Mouse (Mus musculus): ENCODE results near the gene Clk1. TPM values are rescaled to one million over a fixed set of nuclear protein-coding genes. Genes with fewer than 3 reads are reported as not detected.
A peak's percentile ranks its signal among the peaks of the same experiment; 100 is the strongest.

Clk1 gene
- polyA plus RNA-seq (2015; fragmentation: Nextera tagmentation; extraction: Ambion mirVana): 190 and 204 TPM in 2 replicates

DNA sequence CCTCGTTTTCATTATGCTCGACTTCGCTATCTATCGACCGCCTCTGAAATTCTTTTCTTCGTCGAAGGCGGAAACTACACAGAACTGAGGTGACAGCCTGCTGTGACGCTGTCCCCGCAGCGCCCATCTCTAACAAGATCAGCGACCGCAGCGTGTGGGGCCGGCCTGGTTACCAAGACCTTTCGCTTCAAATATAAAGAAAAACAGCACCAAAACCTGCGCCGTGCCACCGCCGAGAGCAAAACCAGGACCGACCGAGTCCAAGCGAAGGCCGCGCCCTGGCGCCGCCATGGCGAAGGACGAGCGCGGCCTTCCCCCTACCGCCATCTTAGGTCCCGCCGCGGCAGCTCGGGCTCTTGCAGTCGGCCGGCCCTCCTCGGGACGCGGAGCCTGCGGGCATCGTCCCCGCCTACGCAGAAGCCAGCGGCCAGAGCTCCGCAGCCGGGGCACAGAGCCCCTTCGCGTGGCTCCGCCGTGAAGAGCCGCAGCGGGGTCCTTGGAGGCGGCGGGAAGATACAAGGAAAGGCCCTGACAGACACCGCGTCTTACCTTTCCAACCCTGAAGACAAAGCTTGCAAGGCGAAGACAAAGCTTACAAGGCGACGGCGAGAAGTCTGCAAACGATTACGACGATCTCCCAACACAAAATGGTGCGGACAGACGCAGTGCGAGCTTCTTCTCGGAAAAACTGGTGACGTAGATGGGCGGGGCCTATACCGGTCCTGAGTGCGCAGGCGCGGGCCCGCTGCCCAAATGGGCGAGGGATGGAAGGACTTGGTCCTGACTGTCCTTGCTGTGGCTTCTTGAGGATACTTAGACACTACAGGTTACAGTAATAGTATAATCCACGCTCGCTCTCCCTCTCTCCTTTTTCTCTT is at the start of gene Clk1:
TSS of gene Clk1 (minus strand) at position 696 of the 878 bp plus-strand sequence.
- Histone ChIP-seq H3K27me3 (ENCODE audit: control insufficient read depth, insufficient read depth, low read length) (no peaks in the 10 kb centered on the region), H3K9ac (ENCODE audit: low read length) (peak within 1 kb of the TSS; percentile 100), H3K36me3 (ENCODE audit: control insufficient read depth, insufficient read depth, low read length) (peaks cover 20% of the 10 kb centered on the region), H3K27ac (ENCODE audit: low read length) (peak within 1 kb of the TSS; percentile 99), H3K4me3 (replicated peaks; ENCODE audit: low read length) (peak within 1 kb of the TSS; percentile 98), H3K9me3 (replicated peaks; ENCODE audit: control insufficient read depth, low read length) (no peaks in the 10 kb centered on the region), H3K4me1 (ENCODE audit: control insufficient read depth, insufficient read depth, low read length) (peaks cover 16% of the 10 kb centered on the region), H3K4me2 (ENCODE audit: low read depth, low read length) (peak within 1 kb of the TSS; percentile 77)
- WGBS: under 1% methylated on average over 79 of the region's 79 CpGs
- ATAC-seq (ENCODE audit: insufficient read depth, low FRiP score): peak; percentile 98

DNA sequence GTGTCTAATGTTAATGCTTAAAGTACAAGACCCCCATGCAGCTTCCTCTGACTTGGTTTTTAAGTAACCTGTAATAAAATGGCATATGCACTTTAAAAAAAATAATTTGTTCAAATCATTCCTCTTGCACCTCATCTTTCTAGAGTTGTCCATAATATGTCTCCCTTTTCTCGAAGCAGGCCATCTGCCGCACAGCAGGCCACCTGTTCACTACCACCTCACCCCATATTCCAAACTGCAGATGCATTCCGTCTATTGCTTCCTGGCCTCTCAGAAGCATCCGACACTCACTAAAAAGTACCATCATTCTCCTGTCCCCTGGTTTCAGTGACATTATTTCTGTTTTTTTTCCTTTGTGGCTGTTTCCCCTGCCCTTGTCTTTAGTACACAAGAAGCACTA is 41.7 kb upstream of the Clk1 start:
- Histone ChIP-seq H3K36me3 (ENCODE audit: control insufficient read depth, insufficient read depth, low read length) (peaks cover 13% of the 10 kb centered on the region), H3K4me1 (ENCODE audit: control insufficient read depth, insufficient read depth, low read length) (no peaks in the 10 kb centered on the region), H3K9ac (ENCODE audit: low read length) (no peak overlapping the region), H3K9me3 (replicated peaks; ENCODE audit: control insufficient read depth, low read length) (no peaks in the 10 kb centered on the region), H3K27ac (ENCODE audit: low read length) (no peak overlapping the region), H3K4me3 (replicated peaks; ENCODE audit: low read length) (no peak overlapping the region), H3K27me3 (ENCODE audit: control insufficient read depth, insufficient read depth, low read length) (no peaks in the 10 kb centered on the region), H3K4me2 (ENCODE audit: low read depth, low read length) (no peak overlapping the region)
- ATAC-seq (ENCODE audit: insufficient read depth, low FRiP score): no peak
- 86% methylated on average over 4 of the region's 4 CpGs for WGBS

DNA sequence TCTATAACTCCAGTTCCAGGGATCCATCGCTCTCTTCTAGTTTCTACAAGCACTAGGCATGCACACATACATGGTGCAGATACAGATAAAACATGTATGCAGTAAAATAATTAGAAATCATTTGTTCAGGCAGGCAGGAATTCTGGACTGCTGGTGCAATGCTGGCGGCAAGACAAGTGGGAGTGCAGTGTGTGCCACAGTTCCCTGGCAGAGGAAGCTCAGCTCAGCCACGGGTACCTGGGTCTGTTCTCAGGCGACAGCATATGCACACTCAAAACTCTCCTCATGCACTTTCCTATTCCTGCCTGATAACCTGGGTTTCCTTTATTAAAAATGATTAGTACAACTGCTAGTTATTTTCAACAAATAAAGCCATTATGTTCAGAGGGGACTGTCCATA is 41.2 kb upstream of the Clk1 start:
- H3K4me3 ChIP-seq (replicated peaks; ENCODE audit: low read length): no peak overlapping the region
- H3K4me2 ChIP-seq (ENCODE audit: low read depth, low read length): no peak overlapping the region
- no peaks in the 10 kb centered on the region for H3K27me3 ChIP-seq (ENCODE audit: control insufficient read depth, insufficient read depth, low read length)
- no peaks in the 10 kb centered on the region for H3K9me3 ChIP-seq (replicated peaks; ENCODE audit: control insufficient read depth, low read length)
- no peak overlapping the region for H3K27ac ChIP-seq (ENCODE audit: low read length)
- WGBS: 86% methylated on average over 4 of the region's 4 CpGs
- H3K36me3 ChIP-seq (ENCODE audit: control insufficient read depth, insufficient read depth, low read length): peaks cover 14% of the 10 kb centered on the region
- ATAC-seq (ENCODE audit: insufficient read depth, low FRiP score): no peak
- no peaks in the 10 kb centered on the region for H3K4me1 ChIP-seq (ENCODE audit: control insufficient read depth, insufficient read depth, low read length)
- no peak overlapping the region for H3K9ac ChIP-seq (ENCODE audit: low read length)

DNA sequence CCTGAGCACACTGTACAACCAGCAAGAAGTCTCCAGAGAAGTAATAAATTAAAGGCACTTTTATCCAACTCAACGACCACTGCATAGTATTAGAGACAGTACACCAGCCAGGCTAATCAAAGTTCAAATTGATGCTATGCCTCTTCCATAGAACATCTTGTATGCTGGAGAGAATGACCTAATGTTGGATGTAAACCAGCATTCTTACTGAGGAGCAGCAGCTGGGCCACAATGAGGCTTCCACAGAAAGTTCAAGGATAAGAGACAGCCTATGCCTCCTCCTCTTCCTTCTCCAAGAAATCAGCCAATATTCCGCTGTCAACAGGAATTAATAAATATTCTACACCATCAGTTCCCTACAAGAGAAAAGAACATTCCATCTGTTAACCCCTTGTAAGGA is 40.1 kb upstream of the Clk1 start:
- Histone ChIP-seq H3K27ac (ENCODE audit: low read length) (no peak overlapping the region), H3K9me3 (replicated peaks; ENCODE audit: control insufficient read depth, low read length) (no peaks in the 10 kb centered on the region), H3K4me2 (ENCODE audit: low read depth, low read length) (no peak overlapping the region), H3K9ac (ENCODE audit: low read length) (no peak overlapping the region), H3K27me3 (ENCODE audit: control insufficient read depth, insufficient read depth, low read length) (no peaks in the 10 kb centered on the region), H3K36me3 (ENCODE audit: control insufficient read depth, insufficient read depth, low read length) (peaks cover 18% of the 10 kb centered on the region), H3K4me3 (replicated peaks; ENCODE audit: low read length) (no peak overlapping the region), H3K4me1 (ENCODE audit: control insufficient read depth, insufficient read depth, low read length) (no peaks in the 10 kb centered on the region)
- WGBS: 61% methylated on average over 2 of the region's 2 CpGs
- ATAC-seq (ENCODE audit: insufficient read depth, low FRiP score): peak; percentile 58; the same call in 1 of the 2 replicates

DNA sequence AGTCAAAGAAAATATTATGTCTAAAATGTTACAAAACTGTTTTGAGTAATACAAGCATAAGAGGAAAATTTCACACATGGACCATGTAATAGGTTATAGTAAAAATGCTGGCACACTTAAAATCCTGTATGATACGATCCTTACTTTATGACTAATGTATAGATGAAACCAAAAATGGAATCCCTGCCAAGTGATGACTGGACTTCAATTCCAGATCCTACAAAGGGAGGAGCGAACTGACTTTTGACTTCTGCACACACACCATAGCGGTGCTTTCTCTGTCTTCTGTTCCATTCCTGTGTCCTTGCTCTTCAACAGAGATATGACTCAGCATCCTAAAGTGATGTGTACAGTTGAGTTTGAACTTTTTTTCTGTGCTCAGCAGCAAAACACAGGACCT is 36.7 kb upstream of the Clk1 start:
- no peak overlapping the region for H3K4me3 ChIP-seq (replicated peaks; ENCODE audit: low read length)
- H3K36me3 ChIP-seq (ENCODE audit: control insufficient read depth, insufficient read depth, low read length): peaks cover 24% of the 10 kb centered on the region
- WGBS: 86% methylated on average over 3 of the region's 3 CpGs
- no peak overlapping the region for H3K4me2 ChIP-seq (ENCODE audit: low read depth, low read length)
- H3K4me1 ChIP-seq (ENCODE audit: control insufficient read depth, insufficient read depth, low read length): no peaks in the 10 kb centered on the region
- no peak for ATAC-seq (ENCODE audit: insufficient read depth, low FRiP score)
- H3K9me3 ChIP-seq (replicated peaks; ENCODE audit: control insufficient read depth, low read length): no peaks in the 10 kb centered on the region
- no peaks in the 10 kb centered on the region for H3K27me3 ChIP-seq (ENCODE audit: control insufficient read depth, insufficient read depth, low read length)
- H3K9ac ChIP-seq (ENCODE audit: low read length): no peak overlapping the region
- H3K27ac ChIP-seq (ENCODE audit: low read length): no peak overlapping the region

DNA sequence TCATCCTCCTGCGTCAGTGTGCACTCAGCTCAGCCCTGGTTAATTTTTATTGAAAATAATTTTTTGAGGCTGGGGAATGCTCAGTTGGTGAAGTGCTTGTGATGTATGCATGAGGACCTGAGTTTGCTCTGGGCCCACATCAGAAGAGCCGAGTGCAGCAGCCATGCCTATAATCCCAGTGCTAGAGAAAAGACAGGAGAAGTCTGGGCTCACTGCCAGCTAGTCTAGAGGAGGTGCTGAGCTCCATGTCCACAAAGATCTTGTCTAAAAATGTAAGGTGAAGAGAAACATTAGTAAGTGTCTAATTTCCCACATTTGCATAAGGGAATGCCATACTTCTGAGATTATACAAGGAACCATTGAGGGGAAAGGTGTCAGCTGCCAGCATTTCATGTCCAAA is 35.0 kb upstream of the Clk1 start:
- H3K9me3 ChIP-seq (replicated peaks; ENCODE audit: control insufficient read depth, low read length): no peaks in the 10 kb centered on the region
- H3K4me3 ChIP-seq (replicated peaks; ENCODE audit: low read length): no peak overlapping the region
- H3K27me3 ChIP-seq (ENCODE audit: control insufficient read depth, insufficient read depth, low read length): no peaks in the 10 kb centered on the region
- no peak overlapping the region for H3K4me2 ChIP-seq (ENCODE audit: low read depth, low read length)
- no peaks in the 10 kb centered on the region for H3K4me1 ChIP-seq (ENCODE audit: control insufficient read depth, insufficient read depth, low read length)
- peaks cover 31% of the 10 kb centered on the region; the same call in 1 of the 2 replicates for H3K36me3 ChIP-seq (ENCODE audit: control insufficient read depth, insufficient read depth, low read length)
- H3K27ac ChIP-seq (ENCODE audit: low read length): no peak overlapping the region
- no peak for ATAC-seq (ENCODE audit: insufficient read depth, low FRiP score)
- H3K9ac ChIP-seq (ENCODE audit: low read length): no peak overlapping the region
- WGBS: 56% methylated on average over 2 of the region's 2 CpGs

DNA sequence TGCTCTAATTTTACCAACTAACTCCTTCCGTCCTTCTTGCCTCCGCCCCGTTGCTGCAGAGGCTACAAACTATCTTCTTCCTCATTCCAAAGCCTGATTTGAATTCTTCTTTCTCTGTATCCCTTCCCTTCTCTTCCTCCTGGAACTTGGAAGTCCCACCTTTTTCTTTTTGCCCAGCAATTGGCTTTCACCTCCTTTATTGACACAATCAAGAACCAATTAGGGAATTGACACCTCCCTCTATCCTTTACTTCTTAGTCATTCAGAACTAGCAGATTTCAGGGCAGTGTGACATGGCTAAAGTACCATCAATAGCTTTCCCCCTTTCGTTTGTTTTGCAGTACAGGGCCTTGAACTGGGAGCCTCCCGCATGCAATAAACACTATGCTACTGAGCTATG is 34.3 kb upstream of the Clk1 start:
- no peak overlapping the region for H3K4me2 ChIP-seq (ENCODE audit: low read depth, low read length)
- H3K27me3 ChIP-seq (ENCODE audit: control insufficient read depth, insufficient read depth, low read length): no peaks in the 10 kb centered on the region
- ATAC-seq (ENCODE audit: insufficient read depth, low FRiP score): no peak
- H3K36me3 ChIP-seq (ENCODE audit: control insufficient read depth, insufficient read depth, low read length): peaks cover 35% of the 10 kb centered on the region
- H3K9ac ChIP-seq (ENCODE audit: low read length): no peak overlapping the region
- H3K4me1 ChIP-seq (ENCODE audit: control insufficient read depth, insufficient read depth, low read length): no peaks in the 10 kb centered on the region
- H3K27ac ChIP-seq (ENCODE audit: low read length): no peak overlapping the region
- no peak overlapping the region for H3K4me3 ChIP-seq (replicated peaks; ENCODE audit: low read length)
- no peaks in the 10 kb centered on the region for H3K9me3 ChIP-seq (replicated peaks; ENCODE audit: control insufficient read depth, low read length)
- WGBS: 85% methylated on average over 5 of the region's 5 CpGs

DNA sequence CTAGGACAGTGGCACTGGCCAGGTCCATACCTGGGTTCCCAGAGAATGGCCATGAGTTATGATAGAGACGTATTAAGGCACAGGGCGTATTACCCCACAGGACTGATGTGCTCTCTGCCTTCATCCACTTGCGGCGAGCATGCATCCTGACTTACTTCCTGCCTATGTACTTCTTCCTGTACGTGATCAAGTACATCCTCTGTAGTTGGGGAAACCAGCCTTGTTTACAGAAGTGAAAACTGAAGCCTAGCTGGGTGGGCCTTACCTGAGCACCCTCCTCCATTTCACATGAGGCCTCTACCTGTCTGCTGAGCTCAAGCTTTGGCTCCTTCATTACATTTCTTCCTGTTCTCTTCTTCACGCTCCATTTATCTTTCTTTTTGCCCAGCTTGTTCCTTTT is 30.4 kb upstream of the Clk1 start:
- H3K4me3 ChIP-seq (replicated peaks; ENCODE audit: low read length): no peak overlapping the region
- no peaks in the 10 kb centered on the region for H3K9me3 ChIP-seq (replicated peaks; ENCODE audit: control insufficient read depth, low read length)
- no peak overlapping the region for H3K27ac ChIP-seq (ENCODE audit: low read length)
- no peaks in the 10 kb centered on the region for H3K4me1 ChIP-seq (ENCODE audit: control insufficient read depth, insufficient read depth, low read length)
- WGBS: 91% methylated on average over 6 of the region's 6 CpGs
- H3K9ac ChIP-seq (ENCODE audit: low read length): no peak overlapping the region
- ATAC-seq (ENCODE audit: insufficient read depth, low FRiP score): no peak
- peaks cover 29% of the 10 kb centered on the region for H3K36me3 ChIP-seq (ENCODE audit: control insufficient read depth, insufficient read depth, low read length)
- H3K4me2 ChIP-seq (ENCODE audit: low read depth, low read length): no peak overlapping the region
- no peaks in the 10 kb centered on the region for H3K27me3 ChIP-seq (ENCODE audit: control insufficient read depth, insufficient read depth, low read length)

DNA sequence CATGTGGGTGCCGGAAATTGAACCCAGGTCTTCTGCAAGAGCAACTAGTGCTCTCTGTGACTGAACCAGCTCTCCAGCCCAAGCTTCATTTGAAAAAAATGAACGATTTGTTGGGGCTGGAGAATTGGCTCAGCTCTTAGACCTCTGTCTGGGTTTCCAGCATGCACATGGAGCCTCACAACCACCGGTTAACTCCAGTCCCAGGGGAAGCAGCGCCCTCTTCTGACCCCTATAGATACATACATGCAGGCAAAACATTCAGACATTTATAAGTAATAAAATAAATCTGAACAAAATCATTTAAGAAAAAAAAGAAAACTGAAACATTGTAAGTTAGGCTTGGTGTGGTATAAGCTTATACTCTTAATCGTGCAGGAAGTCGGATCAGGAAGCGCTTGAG is 24.5 kb upstream of the Clk1 start:
- no peak overlapping the region for H3K9ac ChIP-seq (ENCODE audit: low read length)
- H3K36me3 ChIP-seq (ENCODE audit: control insufficient read depth, insufficient read depth, low read length): peaks cover 10% of the 10 kb centered on the region; the same call in 1 of the 2 replicates
- H3K27ac ChIP-seq (ENCODE audit: low read length): no peak overlapping the region
- no peaks in the 10 kb centered on the region for H3K9me3 ChIP-seq (replicated peaks; ENCODE audit: control insufficient read depth, low read length)
- ATAC-seq (ENCODE audit: insufficient read depth, low FRiP score): no peak
- H3K4me3 ChIP-seq (replicated peaks; ENCODE audit: low read length): no peak overlapping the region
- WGBS: 81% methylated on average over 7 of the region's 7 CpGs
- H3K4me2 ChIP-seq (ENCODE audit: low read depth, low read length): no peak overlapping the region
- H3K4me1 ChIP-seq (ENCODE audit: control insufficient read depth, insufficient read depth, low read length): peaks cover 14% of the 10 kb centered on the region
- no peaks in the 10 kb centered on the region for H3K27me3 ChIP-seq (ENCODE audit: control insufficient read depth, insufficient read depth, low read length)
